Mouse (Mus musculus): Measurements from ENCODE around the gene Gsto2.

- TF ChIP-seq EP300 (IDR thresholded peaks at IDR 0.05; ENCODE audit: low read depth) = no peak
- no peak for TF ChIP-seq CTCF (IDR thresholded peaks at IDR 0.05; ENCODE audit: low read depth)
Observed at GRCm38 (mm10) chr19:47853053-47853452, 12.3 kb upstream of the Gsto2 start.

Data from liver, postnatal 0 days (tissue).